Mouse (Mus musculus) kidney, embryonic 15.5 days (tissue): ENCODE measurements around the gene Cdc42ep3. TPM values are rescaled to one million over a fixed set of nuclear protein-coding genes. Genes with fewer than 3 reads are reported as not detected.

ENCODE experiments used
- ATAC-seq: fragments of 200-750 bp; cut with Nextera tagmentation; replicated peaks from 2 replicates; pipeline ENCODE4 v1.8.0; 2017; ENCODE audit warnings: moderate TSS enrichment; ENCODE audit not compliant: low FRiP score
- H3K27ac ChIP-seq: fragments of 300-500 bp; sonication (generic); 2 replicates; pipeline ENCODE4 v1.5.1; 2015; ENCODE audit warnings: mild to moderate bottlenecking, inconsistent platforms
- H3K27me3 ChIP-seq: fragments of 300-500 bp; sonication (generic); 2 replicates; pipeline ENCODE4 v1.6.1; 2015; ENCODE audit warnings: inconsistent platforms
- H3K36me3 ChIP-seq: fragments of 300-500 bp; sonication (generic); 2 replicates; pipeline ENCODE4 v1.6.1; 2015; ENCODE audit warnings: inconsistent platforms
- H3K4me1 ChIP-seq: fragments of 300-500 bp; sonication (generic); 2 replicates; pipeline ENCODE4 v1.6.1; 2015; ENCODE audit warnings: inconsistent platforms
- H3K4me2 ChIP-seq: fragments of 300-500 bp; sonication (generic); 2 replicates; pipeline ENCODE4 v1.6.1; 2015; ENCODE audit warnings: moderate library complexity, mild to moderate bottlenecking, inconsistent platforms
- H3K4me3 ChIP-seq: fragments of 300-500 bp; sonication (generic); replicated peaks from 2 replicates; pipeline ENCODE4 v1.5.1; 2015; ENCODE audit warnings: mild to moderate bottlenecking, inconsistent platforms
- H3K9ac ChIP-seq: fragments of 300-500 bp; sonication (generic); 2 replicates; pipeline ENCODE4 v1.6.1; 2015; ENCODE audit warnings: mild to moderate bottlenecking, inconsistent platforms
- H3K9me3 ChIP-seq: fragments of 300-500 bp; sonication (generic); replicated peaks from 2 replicates; pipeline ENCODE4 v1.6.1; 2016; ENCODE audit warnings: inconsistent platforms
- WGBS: fragments of 180-500 bp; shearing (Covaris S2); methylation state at CpG from one replicate; pipeline ENCODE4 v1.1.7; 2015; ENCODE audit warnings: mixed read lengths; 5-methylcytosine and 5-hydroxymethylcytosine counted together
- polyA plus RNA-seq: library from polyadenylated mRNA; unstranded; fragments of >200 nt; fragmentation: Nextera tagmentation; extraction: Ambion mirVana; gene quantifications from 2 replicates; pipeline ENCODE4 v1.2.1, GENCODE M21; 2015

Cdc42ep3 gene
- polyA plus RNA-seq, 1 experiment from 2014 or later: 47.9 TPM

DNA sequence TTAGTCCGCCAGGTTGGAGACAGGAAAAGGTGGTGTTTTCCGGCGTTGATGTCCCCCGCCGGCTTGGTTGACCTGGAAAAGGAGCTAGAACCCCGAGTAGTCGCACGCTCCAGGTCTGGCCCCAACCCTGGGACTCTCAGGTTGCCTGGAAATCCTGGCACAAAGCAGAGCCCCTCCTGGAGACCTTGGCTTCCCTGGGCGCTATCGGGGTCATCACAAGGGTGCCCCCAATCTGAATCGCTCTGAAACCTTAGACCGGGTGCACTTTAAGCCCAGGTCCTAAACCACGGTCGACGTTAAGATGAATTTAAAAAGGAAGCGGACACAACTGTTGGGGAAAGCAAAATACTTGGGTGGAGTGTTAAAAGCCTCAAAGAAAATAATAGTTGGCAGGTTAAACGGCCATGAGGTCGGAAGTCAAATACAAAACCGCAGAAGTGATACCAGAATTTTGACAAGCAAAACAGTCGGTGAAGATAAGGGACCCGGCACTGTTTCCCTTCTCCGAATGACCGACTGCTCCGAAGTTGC, 1.2 kb upstream of the Cdc42ep3 start:
- peaks cover 37% of the 10 kb centered on the region for H3K4me1 ChIP-seq
- no peaks in the 10 kb centered on the region for H3K36me3 ChIP-seq
- H3K9ac ChIP-seq: peak overlapping the region; percentile 58
- H3K27me3 ChIP-seq: peaks cover 44% of the 10 kb centered on the region
- H3K9me3 ChIP-seq: no peaks in the 10 kb centered on the region
- peak overlapping the region; percentile 100 for H3K4me2 ChIP-seq
- peak overlapping the region; percentile 70 for H3K4me3 ChIP-seq
- ATAC-seq: no peak; the same call in 1 of the 2 replicates
- 7% methylated on average over 24 of the region's 24 CpGs for WGBS
- no peak overlapping the region for H3K27ac ChIP-seq

DNA sequence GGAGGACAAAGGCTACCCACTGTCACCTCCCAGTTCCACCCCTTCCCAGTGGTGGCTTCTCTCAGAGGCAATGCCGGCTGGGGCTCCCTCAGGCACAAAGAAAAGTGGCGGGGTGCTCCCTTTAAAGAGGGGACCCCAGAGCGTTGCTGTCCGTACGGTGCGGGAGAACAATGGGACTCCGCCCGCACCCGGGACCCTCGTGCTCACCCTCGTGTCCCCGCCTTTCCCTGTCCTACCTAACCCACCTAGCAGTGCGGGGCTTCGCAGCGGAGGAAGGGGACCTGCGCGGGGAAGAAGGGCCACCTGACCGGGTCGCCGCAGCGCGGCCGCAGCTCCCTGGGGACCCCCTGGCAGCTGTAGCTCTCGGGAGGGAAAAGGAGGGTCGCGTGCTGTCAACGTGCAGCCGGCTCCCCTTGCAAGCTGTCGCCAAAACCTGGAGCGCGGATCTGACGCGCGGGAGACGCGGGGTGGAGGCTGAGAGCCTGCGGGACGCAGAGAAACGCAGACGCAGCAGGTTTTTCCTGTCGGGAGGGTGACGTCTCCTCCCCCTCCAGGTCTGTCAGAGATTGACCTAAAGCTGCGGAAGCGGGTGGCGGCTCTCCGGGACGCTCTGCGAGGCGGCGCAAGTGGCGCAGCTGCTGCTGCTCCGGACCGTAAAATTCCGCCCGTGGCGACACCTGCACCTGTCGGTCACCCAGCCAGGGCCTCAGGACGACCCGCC, 540 bp upstream of the Cdc42ep3 start:
- Histone ChIP-seq H3K4me1 (peaks cover 43% of the 10 kb centered on the region), H3K4me2 (peak overlapping the region; percentile 100), H3K9ac (peak overlapping the region; percentile 58), H3K36me3 (no peaks in the 10 kb centered on the region), H3K27me3 (peaks cover 44% of the 10 kb centered on the region), H3K4me3 (peak overlapping the region; percentile 70), H3K27ac (peak overlapping the region; percentile 71), H3K9me3 (no peaks in the 10 kb centered on the region)
- WGBS: under 1% methylated on average over 57 of the region's 59 CpGs
- peak; percentile 57 for ATAC-seq

DNA sequence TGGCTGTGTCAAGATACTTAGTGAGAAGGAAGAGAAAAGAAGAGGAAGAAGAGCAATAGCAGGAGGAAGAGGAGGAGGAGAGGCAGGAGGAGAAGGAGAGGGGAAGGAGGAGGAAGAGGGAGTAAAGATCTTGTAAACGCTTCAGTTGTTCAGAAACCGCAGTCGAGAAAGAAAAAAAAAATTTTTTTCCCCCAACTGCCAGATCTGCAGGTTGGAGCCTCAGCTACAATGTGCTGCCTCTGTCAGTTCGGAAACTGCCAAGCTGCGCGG, 782 bp downstream of the Cdc42ep3 start:
- Histone ChIP-seq H3K9me3 (no peaks in the 10 kb centered on the region), H3K4me3 (peak overlapping the region; percentile 70), H3K9ac (peak overlapping the region; percentile 58), H3K4me2 (peak overlapping the region; percentile 100), H3K36me3 (0 out of 2 replicates have a peak, but pooled peaks cover 2% of the 10 kb centered on the region), H3K27me3 (peaks cover 38% of the 10 kb centered on the region), H3K4me1 (peaks cover 47% of the 10 kb centered on the region), H3K27ac (peak overlapping the region; percentile 71)
- no peak for ATAC-seq
- whole genome bisulfite sequencing: under 1% methylated on average over 6 of the region's 6 CpGs

DNA sequence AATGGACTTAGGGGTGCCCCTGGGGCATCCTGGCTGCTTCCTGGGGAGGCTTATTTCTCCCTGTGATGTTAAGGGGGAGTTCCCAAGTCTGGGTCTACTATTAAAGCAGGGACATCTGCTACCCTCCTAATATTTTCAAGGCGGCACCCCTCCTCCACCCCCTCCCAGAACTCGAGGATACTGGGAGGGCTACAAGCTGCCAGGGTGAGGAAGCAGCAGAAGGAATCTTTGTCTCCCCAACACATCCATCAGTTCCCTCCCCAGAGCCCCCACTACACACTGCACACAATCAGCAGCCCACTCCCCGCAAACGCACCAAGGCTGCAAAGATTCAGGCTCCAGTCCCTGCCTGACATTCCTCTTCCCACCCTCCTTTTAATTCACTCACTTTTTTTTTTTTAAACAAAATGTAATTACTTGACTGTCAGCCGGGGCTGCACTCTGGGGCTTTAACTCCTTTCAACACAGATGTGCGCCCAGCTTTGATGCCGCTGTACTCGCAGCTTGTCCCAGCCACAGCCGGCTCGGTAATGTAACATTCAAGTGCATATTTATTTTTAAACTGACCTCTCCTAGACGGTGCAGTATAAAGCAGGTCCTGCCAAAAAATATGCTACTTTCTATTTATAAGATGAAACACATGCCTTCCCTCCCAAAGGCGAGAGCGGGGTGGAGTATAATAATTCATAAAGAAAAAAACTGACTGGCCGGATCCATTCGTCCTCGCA, 1.3 kb downstream of the Cdc42ep3 start:
- ATAC-seq: no peak
- H3K27me3 ChIP-seq: peaks cover 33% of the 10 kb centered on the region
- 6% methylated on average over 16 of the region's 16 CpGs for WGBS

DNA sequence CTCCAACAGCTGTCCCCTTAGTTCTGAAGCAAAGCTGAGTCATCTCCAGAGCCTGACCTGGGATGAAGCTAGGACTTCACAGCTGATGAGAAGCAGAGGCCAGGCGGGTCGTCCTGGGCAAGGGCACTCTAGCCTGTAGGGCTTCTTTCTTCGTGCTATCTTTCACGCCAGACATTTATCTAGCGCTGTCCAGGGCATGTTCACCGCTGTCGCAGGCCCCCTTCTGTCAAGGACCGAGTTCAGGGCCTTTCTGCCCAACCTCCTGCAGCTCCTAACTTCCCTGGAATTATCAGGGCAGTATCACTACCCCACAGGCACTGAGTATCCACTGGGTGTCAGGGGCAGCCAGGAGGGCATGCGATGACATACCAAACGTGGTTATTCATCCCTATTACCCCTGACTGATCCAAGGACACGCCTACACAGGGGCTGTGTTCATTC, 4.1 kb downstream of the Cdc42ep3 start:
- Histone ChIP-seq H3K27ac (no peak overlapping the region), H3K27me3 (peaks cover 12% of the 10 kb centered on the region), H3K4me3 (no peak overlapping the region), H3K9ac (no peak overlapping the region), H3K4me2 (peak overlapping the region; percentile 27; the same call in 1 of the 2 replicates), H3K4me1 (peaks cover 43% of the 10 kb centered on the region), H3K9me3 (no peaks in the 10 kb centered on the region), H3K36me3 (0 out of 2 replicates have a peak, but pooled peaks cover 6% of the 10 kb centered on the region)
- ATAC-seq: no peak; the same call in 1 of the 2 replicates
- WGBS: 73% methylated on average over 11 of the region's 11 CpGs

More for the DNA sequence above, 1.3 kb downstream of the Cdc42ep3 start:
- Histone ChIP-seq H3K9me3 (no peaks in the 10 kb centered on the region), H3K27ac (0 out of 2 replicates have a peak overlapping the region, but pooled peaks have one; percentile 71), H3K36me3 (0 out of 2 replicates have a peak, but pooled peaks cover 4% of the 10 kb centered on the region), H3K9ac (peak overlapping the region; percentile 58; the same call in 1 of the 2 replicates), H3K4me2 (peak overlapping the region; percentile 100), H3K4me1 (peaks cover 47% of the 10 kb centered on the region), H3K4me3 (peak overlapping the region; percentile 70)

DNA sequence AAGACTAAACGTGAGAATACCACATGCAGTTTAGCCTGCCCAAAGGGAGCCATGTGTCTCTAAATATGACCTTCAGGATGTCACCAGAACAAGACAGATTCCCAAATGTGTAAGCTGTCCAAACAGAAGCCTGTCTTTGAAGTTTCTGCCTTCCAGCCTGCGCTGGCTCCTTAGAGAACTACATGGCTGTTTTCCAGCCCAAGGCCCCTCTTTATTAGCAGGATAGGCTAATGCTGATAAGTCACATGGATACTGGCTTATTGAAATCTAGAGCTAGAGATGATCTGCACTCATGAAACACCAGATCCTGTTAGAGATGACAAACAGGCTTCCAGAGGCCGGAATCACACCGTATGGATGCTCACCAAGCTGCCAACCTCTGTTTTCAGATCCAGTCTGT, 5.5 kb downstream of the Cdc42ep3 start:
- Histone ChIP-seq H3K4me1 (peaks cover 35% of the 10 kb centered on the region), H3K4me3 (no peak overlapping the region), H3K27me3 (peaks cover 12% of the 10 kb centered on the region), H3K36me3 (0 out of 2 replicates have a peak, but pooled peaks cover 6% of the 10 kb centered on the region), H3K4me2 (no peak overlapping the region), H3K27ac (no peak overlapping the region), H3K9ac (no peak overlapping the region), H3K9me3 (no peaks in the 10 kb centered on the region)
- no peak for ATAC-seq
- WGBS: 75% methylated on average over 4 of the region's 4 CpGs

DNA sequence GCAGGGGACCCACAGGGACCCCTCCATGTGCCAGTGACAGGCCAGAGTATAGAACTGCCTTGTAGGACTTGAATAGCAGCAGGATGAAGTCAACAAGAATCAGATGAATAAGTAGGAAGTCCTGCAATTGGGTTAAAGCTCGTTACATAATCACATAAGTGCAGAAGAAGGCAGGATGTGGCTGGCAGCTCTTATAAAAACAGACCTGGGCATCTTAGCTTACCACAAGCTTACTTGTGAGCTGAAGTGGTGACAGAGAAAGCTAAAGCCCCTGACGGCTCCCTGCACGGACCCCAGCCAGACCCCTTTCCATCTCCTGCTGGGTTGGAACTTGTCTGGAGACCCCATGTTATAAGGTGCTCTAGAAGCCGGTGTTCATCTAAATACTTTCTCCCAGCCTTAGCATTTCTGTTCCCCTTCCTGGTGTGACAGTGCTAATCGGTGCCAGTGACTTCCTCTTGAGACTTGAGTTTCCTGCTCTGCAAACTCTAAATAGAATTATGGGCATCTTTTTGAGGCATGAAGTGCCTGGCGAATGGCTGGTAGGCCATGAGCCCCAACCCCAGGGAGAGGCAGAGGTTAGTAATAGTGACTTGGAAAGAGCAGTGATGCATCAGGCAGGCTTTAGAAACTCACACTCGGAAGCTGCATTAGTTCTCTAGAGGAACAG, 6.8 kb downstream of the Cdc42ep3 start:
- H3K9me3 ChIP-seq: no peaks in the 10 kb centered on the region
- no peak overlapping the region for H3K4me3 ChIP-seq
- no peak overlapping the region for H3K4me2 ChIP-seq
- no peak overlapping the region for H3K27ac ChIP-seq
- peaks cover 6% of the 10 kb centered on the region for H3K27me3 ChIP-seq
- ATAC-seq: no peak
- WGBS: 75% methylated on average over 7 of the region's 7 CpGs
- no peak overlapping the region for H3K9ac ChIP-seq
- H3K36me3 ChIP-seq: 0 out of 2 replicates have a peak, but pooled peaks cover 6% of the 10 kb centered on the region
- H3K4me1 ChIP-seq: peaks cover 23% of the 10 kb centered on the region

DNA sequence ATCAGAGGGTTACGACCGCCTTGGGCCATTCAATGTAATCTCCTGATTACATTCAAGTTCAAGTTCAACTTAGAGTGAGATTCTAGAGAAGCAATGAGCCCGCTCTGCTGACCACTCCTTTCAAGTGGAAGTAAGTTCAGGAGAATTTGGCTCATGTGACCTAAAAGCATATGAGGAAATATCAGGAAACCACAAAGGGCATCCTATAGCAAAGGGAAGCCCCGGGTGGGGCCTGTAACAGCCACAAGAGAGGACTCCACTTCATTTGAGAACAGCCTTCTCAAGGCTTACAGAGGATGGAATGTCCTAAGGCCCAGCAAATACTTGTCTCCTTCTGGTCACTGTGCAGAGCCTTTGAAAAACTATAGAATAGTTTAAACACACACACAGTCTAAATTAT, 7.6 kb downstream of the Cdc42ep3 start:
- 86% methylated on average over 4 of the region's 4 CpGs for WGBS
- no peak for ATAC-seq

DNA sequence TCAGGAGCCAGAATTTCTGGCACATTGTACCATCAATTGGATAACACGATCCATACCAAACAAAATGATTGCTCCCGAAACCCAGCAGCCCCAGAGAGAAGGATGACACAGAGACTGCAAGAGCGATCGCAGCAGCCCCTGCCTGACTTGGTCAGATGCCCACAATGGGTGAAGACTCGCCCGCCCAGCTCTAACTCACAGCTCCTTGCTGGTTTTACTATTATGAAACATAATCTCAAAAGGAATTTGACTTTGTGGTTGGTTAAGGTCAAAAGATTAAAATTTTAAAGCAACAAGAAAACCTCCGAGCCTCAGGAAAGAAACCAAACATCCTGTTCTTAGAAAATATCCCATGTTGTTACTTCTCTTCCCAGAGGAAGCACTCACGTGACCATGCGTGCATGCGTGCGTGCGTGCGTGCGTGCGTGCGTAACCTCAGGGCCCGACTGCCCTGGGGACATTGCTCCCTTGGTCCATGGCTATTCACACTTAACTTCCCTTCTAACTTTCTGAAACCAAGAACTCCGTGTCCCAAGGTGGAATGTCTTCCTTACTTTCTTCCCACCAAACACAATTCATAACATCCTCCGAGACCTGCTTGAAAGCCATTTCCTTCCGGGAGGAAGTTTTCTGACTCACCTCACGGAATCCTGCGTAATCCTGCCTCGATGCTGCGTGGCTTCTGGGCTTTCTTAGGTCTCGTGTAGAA, 9.7 kb downstream of the Cdc42ep3 start:
- Histone ChIP-seq H3K27me3 (no peaks in the 10 kb centered on the region), H3K9ac (no peak overlapping the region), H3K27ac (no peak overlapping the region), H3K4me3 (no peak overlapping the region), H3K36me3 (0 out of 2 replicates have a peak, but pooled peaks cover 6% of the 10 kb centered on the region), H3K4me2 (no peak overlapping the region), H3K9me3 (no peaks in the 10 kb centered on the region), H3K4me1 (peaks cover 14% of the 10 kb centered on the region; the same call in 1 of the 2 replicates)
- no peak for ATAC-seq
- 81% methylated on average over 25 of the region's 25 CpGs for WGBS

More for the DNA sequence above, 7.6 kb downstream of the Cdc42ep3 start:
- H3K4me1 ChIP-seq: peaks cover 25% of the 10 kb centered on the region
- 0 out of 2 replicates have a peak, but pooled peaks cover 3% of the 10 kb centered on the region for H3K27me3 ChIP-seq
- H3K27ac ChIP-seq: no peak overlapping the region
- no peak overlapping the region for H3K9ac ChIP-seq
- no peak overlapping the region for H3K4me3 ChIP-seq
- H3K4me2 ChIP-seq: no peak overlapping the region
- 0 out of 2 replicates have a peak, but pooled peaks cover 6% of the 10 kb centered on the region for H3K36me3 ChIP-seq
- no peaks in the 10 kb centered on the region for H3K9me3 ChIP-seq

DNA sequence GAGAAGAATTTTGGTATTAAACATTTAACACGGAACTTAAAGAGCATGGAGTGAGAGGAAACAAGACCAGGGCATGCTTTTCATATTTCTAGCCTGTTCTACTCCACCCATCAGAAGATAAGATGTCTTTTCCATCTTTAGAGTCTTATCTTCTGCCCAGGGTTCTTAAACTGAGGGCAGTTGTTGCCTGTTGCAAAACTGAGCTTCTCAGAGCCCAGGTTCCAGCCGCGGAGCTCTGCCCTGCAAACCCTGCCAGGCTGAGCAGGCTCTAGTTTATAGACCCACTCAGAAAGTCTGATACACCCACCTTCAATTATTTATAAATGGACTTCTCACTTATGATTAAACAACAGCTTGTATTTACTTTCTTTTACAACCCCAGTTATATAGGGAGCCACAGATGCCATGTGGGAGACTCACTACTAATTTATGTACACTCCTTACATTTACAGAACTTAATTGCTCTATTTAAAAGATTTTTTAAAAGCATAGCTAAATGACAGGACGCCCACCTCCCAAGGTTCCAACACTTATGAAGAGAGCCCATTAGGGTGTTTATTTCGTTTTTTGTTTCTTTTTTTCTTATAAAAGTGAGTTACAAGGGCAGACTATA, 11.5 kb downstream of the Cdc42ep3 start:
- Histone ChIP-seq H3K4me1 (peaks cover 10% of the 10 kb centered on the region; the same call in 1 of the 2 replicates), H3K9me3 (no peaks in the 10 kb centered on the region), H3K27me3 (no peaks in the 10 kb centered on the region), H3K36me3 (0 out of 2 replicates have a peak, but pooled peaks cover 2% of the 10 kb centered on the region), H3K4me3 (no peak overlapping the region), H3K4me2 (no peak overlapping the region), H3K9ac (no peak overlapping the region), H3K27ac (no peak overlapping the region)
- WGBS: 69% methylated on average over 5 of the region's 5 CpGs
- no peak for ATAC-seq
